Mouse (Mus musculus) midbrain, embryonic 10.5 days (tissue): Measurements from ENCODE around the gene Nupr1. TPM values are rescaled to one million over a fixed set of nuclear protein-coding genes. Genes with fewer than 3 reads are reported as not detected.

Source experiments
- DNase-seq: peaks from one replicate; pipeline ENCODE4 v3.0.0-alpha.2; 2017; ENCODE audit warnings: low spot score
- H3K27ac ChIP-seq: fragments of 300-500 bp; sonication (generic); replicated peaks from 2 replicates; pipeline ENCODE4 v1.5.1; 2016; ENCODE audit warnings: mild to moderate bottlenecking
- H3K27me3 ChIP-seq: fragments of 300-500 bp; sonication (generic); 2 replicates; pipeline ENCODE4 v1.6.1; 2016; ENCODE audit warnings: low read depth, mild to moderate bottlenecking; ENCODE audit not compliant: poor library complexity, severe bottlenecking
- H3K36me3 ChIP-seq: fragments of 300-500 bp; sonication (generic); 2 replicates; pipeline ENCODE4 v1.6.1; 2016; ENCODE audit warnings: mild to moderate bottlenecking, moderate library complexity
- H3K4me1 ChIP-seq: fragments of 300-500 bp; sonication (generic); 2 replicates; pipeline ENCODE4 v1.6.1; 2016
- H3K4me3 ChIP-seq: fragments of 300-500 bp; sonication (generic); 2 replicates; pipeline ENCODE4 v1.5.1; 2016; ENCODE audit warnings: mild to moderate bottlenecking, moderate library complexity
- H3K9me3 ChIP-seq: fragments of 300-500 bp; sonication (generic); replicated peaks from 2 replicates; pipeline ENCODE4 v1.6.1; 2016; ENCODE audit warnings: mild to moderate bottlenecking
- WGBS: fragments of 180-500 bp; shearing (Covaris S2); methylation state at CpG from one replicate; pipeline ENCODE4 v1.1.7; 2016; 5-methylcytosine and 5-hydroxymethylcytosine counted together
- microRNA-seq: library from miRNA; unstranded; fragments of <30 nt; microRNA quantifications from one replicate; pipeline ENCODE4, GENCODE M21; 2017
- polyA plus RNA-seq: library from polyadenylated mRNA; unstranded; fragments of >200 nt; fragmentation: Nextera tagmentation; extraction: Ambion mirVana; gene quantifications from 2 replicates; pipeline ENCODE4 v1.2.1, GENCODE M21; 2016

Nupr1 gene
- polyA plus RNA-seq, 1 experiment from 2014 or later = 1.6 TPM

DNA sequence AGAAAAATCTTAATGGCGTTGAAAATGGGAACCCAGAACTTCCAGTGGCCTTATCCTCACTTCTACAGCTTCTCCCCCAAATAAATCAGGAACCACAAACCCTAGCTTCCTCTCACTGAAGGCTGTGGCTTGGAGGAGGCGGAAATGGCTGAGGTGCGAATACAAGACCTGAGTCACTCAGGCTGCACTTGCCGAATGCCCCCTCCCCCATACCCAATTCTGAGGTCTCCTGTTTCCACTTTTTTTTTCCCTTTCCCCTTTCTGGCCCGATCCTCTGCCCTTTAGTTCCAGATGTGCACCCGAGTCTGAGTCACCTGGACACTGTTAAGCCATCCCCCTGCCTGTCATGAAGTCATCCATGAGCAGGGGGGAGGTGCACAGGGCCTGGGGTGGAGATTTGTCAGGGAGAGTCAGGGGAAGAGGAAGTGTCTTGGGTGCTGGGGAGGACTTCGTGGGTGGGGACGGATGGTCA lies 46.1 kb downstream of the Nupr1 start, which contains the start of gene Apobr:
Gene Apobr, plus strand, starts transcription at position 437 of the 472 bp plus-strand sequence.
- no peaks in the 10 kb centered on the region for H3K9me3 ChIP-seq
- DNase-seq = no peak
- H3K4me1 ChIP-seq = peaks cover 30% of the 10 kb centered on the region
- peaks cover 51% of the 10 kb centered on the region for H3K27me3 ChIP-seq
- H3K4me3 ChIP-seq = peak within 1 kb of the TSS; percentile 73
- WGBS = 83% methylated on average over 8 of the region's 8 CpGs
- H3K36me3 ChIP-seq = 0 out of 2 replicates have a peak, but pooled peaks cover 4% of the 10 kb centered on the region
- H3K27ac ChIP-seq = peak within 1 kb of the TSS; percentile 93

DNA sequence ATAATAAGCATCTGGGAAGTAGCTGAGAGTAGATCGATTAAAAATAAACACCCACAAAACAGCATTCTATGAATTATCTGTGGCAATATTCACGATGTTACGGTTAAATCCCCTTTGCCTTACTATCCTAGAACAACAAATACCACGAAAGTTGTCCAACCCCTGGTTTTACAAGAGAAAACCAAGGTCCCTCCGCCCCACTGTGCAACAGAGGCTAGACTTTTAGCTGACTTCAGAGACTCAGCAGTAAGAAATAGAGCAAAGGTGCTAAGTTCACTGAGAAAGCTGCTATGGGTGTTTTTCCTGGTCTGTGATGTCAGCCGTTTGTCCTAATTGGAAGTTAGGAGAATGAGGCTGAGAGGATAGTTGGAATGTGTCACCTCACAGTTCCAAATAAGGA lies 46.9 kb downstream of the Nupr1 start:
- WGBS = 60% methylated on average over 6 of the region's 6 CpGs
- peak overlapping the region; percentile 93 for H3K27ac ChIP-seq
- H3K9me3 ChIP-seq = no peaks in the 10 kb centered on the region
- H3K4me1 ChIP-seq = peaks cover 30% of the 10 kb centered on the region
- H3K27me3 ChIP-seq = peaks cover 47% of the 10 kb centered on the region
- no peak for DNase-seq
- peaks cover 10% of the 10 kb centered on the region; the same call in 1 of the 2 replicates for H3K36me3 ChIP-seq
- H3K4me3 ChIP-seq = peak overlapping the region; percentile 73

DNA sequence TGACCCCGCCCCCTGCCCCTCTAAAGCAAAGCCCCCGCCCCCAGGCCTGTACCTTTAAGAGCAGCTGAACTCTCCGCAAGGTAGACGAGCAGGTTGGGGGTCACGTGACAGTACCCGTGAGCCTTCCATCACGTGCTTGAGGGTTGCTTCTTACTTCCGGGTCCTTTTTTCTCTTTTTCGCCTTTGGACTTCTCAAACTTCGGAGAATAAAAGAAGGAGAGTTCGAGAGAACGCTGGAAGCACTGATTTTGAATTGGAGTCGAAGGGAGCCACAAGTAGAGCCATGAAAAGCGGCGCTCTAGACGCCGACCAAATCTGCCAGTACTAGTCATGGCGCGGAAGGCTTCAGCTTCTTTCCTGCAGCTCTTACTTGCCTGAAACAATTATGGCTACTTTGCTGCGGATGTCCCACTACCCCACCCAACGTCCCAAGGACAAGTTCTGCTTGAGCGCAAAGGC lies 47.4 kb downstream of the Nupr1 start:
- Histone ChIP-seq H3K4me1 (peaks cover 29% of the 10 kb centered on the region), H3K27me3 (peaks cover 42% of the 10 kb centered on the region), H3K27ac (peak overlapping the region; percentile 93), H3K36me3 (peaks cover 14% of the 10 kb centered on the region; the same call in 1 of the 2 replicates), H3K9me3 (no peaks in the 10 kb centered on the region), H3K4me3 (peak overlapping the region; percentile 73)
- under 1% methylated on average over 22 of the region's 22 CpGs for WGBS
- peak; percentile 88 for DNase-seq

DNA sequence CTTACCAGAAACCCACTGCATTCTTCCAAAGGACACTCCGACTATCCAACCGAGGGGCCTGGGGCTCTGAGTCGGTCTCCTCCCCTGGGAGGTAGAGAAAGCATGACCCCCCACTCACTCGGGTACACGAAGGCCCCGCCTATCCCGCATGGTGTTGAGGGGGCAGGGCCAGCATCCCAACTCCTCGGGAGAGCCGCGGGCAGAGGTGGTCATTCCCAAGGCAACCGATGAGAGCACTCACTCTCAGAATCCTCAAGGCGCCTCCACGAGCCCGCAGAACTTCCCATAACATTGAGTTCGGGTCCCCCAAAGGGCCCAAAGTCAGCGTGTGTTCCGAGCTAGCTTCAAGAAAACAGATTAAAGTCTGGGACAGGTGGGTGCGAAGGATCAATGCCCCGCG lies 47.9 kb downstream of the Nupr1 start:
- Histone ChIP-seq H3K36me3 (peaks cover 17% of the 10 kb centered on the region), H3K4me3 (peak overlapping the region; percentile 73), H3K4me1 (peaks cover 24% of the 10 kb centered on the region), H3K9me3 (no peaks in the 10 kb centered on the region), H3K27ac (peak overlapping the region; percentile 93), H3K27me3 (peaks cover 37% of the 10 kb centered on the region)
- WGBS = 2% methylated on average over 20 of the region's 20 CpGs
- peak; percentile 54 for DNase-seq

- peaks cover 17% of the 10 kb centered on the region for H3K4me1 ChIP-seq
Observed at GRCm38 (mm10) chr7:126581661-126582060, 49.0 kb downstream of the Nupr1 start.

DNA sequence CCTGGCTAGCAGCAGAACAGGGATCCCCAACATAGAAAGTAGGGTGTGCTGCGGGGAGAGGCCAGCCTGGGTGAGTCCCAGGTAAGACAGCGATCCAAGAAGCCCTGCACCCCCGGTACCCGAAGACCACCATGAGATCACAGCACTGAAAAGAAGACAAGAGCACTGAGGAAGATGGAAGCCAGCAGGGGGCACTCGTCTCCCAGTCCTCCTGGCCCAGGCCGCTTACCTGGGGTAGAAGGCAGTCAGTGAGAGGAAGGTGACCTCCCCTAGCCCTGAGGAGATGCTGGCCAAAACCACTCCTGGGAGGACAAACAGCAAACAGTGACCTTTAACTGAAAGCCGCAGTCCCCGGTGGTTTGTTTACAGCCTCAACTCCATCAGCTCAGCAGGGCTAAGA lies 51.5 kb downstream of the Nupr1 start:
- H3K9me3 ChIP-seq = no peaks in the 10 kb centered on the region
- 64% methylated on average over 8 of the region's 8 CpGs for WGBS
- no peak overlapping the region for H3K4me3 ChIP-seq
- no peak overlapping the region for H3K27ac ChIP-seq
- DNase-seq = peak; percentile 38
- H3K27me3 ChIP-seq = peaks cover 1% of the 10 kb centered on the region; the same call in 1 of the 2 replicates
- H3K36me3 ChIP-seq = peaks cover 44% of the 10 kb centered on the region
- peaks cover 17% of the 10 kb centered on the region for H3K4me1 ChIP-seq

More at GRCm38 (mm10) chr7:126581661-126582060, 49.0 kb downstream of the Nupr1 start:
- Histone ChIP-seq H3K27me3 (peaks cover 26% of the 10 kb centered on the region), H3K9me3 (no peaks in the 10 kb centered on the region), H3K4me3 (no peak overlapping the region), H3K36me3 (peaks cover 26% of the 10 kb centered on the region), H3K27ac (no peak overlapping the region)
- DNase-seq = no peak
- WGBS = 92% methylated on average over 6 of the region's 6 CpGs

GRCm38 (mm10) chr7:126576946-126577345 lies 53.7 kb downstream of the Nupr1 start:
- peaks cover 55% of the 10 kb centered on the region for H3K36me3 ChIP-seq
- WGBS = 47% methylated on average over 8 of the region's 8 CpGs

More at GRCm38 (mm10) chr7:126576946-126577345, 53.7 kb downstream of the Nupr1 start:
- Histone ChIP-seq H3K27ac (no peak overlapping the region), H3K9me3 (no peaks in the 10 kb centered on the region), H3K4me3 (no peak overlapping the region), H3K4me1 (peaks cover 2% of the 10 kb centered on the region; the same call in 1 of the 2 replicates), H3K27me3 (no peaks in the 10 kb centered on the region)
- peak; percentile 49 for DNase-seq

Small RNAs within 50 kb of the gene (microRNA-seq; reads per million reads assigned to microRNA genes)
- gene Mir7059 = 2.4 reads per million

Other genes starting within 250 kb of the Nupr1 start
- 2.6 and 2.8 TPM in 2 replicates for gene Nfatc2ip, start 234.1 kb downstream of the Nupr1 start, polyA plus RNA-seq
- gene Cd19, start 216.0 kb downstream of the Nupr1 start, polyA plus RNA-seq = 0.07 and 0.16 TPM in 2 replicates
- 26.6 and 27.0 TPM in 2 replicates for gene Rabep2, start 202.1 kb downstream of the Nupr1 start, polyA plus RNA-seq
- 0.16 and 0.28 TPM in 2 replicates for gene Atp2a1, start 167.8 kb downstream of the Nupr1 start, polyA plus RNA-seq
- 54.1 and 58.7 TPM in 2 replicates for gene Sh2b1, start 155.4 kb downstream of the Nupr1 start, polyA plus RNA-seq
- 161 and 178 TPM in 2 replicates for gene Tufm, start 143.5 kb downstream of the Nupr1 start, polyA plus RNA-seq
- gene Atxn2l, start 127.4 kb downstream of the Nupr1 start, polyA plus RNA-seq = 44.8 and 50.2 TPM in 2 replicates
- gene Eif3c, start 64.5 kb downstream of the Nupr1 start, polyA plus RNA-seq = 206 and 215 TPM in 2 replicates
- 0.41 and 0.58 TPM in 2 replicates for gene Apobr, start 45.9 kb downstream of the Nupr1 start, polyA plus RNA-seq
- 23.8 and 32.3 TPM in 2 replicates for gene Cln3, start 45.0 kb downstream of the Nupr1 start, polyA plus RNA-seq
- gene Il27, start 35.9 kb downstream of the Nupr1 start, polyA plus RNA-seq = not detected in 2 replicates
- gene Sgf29, start 18.4 kb upstream of the Nupr1 start, polyA plus RNA-seq = 61.9 and 63.5 TPM in 2 replicates
- 0.29 TPM in 1 of 2 replicates, not detected in the other for gene Sult1a1, start 45.6 kb upstream of the Nupr1 start, polyA plus RNA-seq
- gene Bola2, start 64.5 kb upstream of the Nupr1 start, polyA plus RNA-seq = 186 and 216 TPM in 2 replicates
- 14.1 and 15.5 TPM in 2 replicates for gene Slx1b, start 64.9 kb upstream of the Nupr1 start, polyA plus RNA-seq
- gene Coro1a, start 76.9 kb upstream of the Nupr1 start, polyA plus RNA-seq = 42.7 and 50.1 TPM in 2 replicates
- 53.8 and 54.9 TPM in 2 replicates for gene Mapk3, start 128.7 kb upstream of the Nupr1 start, polyA plus RNA-seq
- gene Gdpd3, start 135.5 kb upstream of the Nupr1 start, polyA plus RNA-seq = 0.68 and 1.1 TPM in 2 replicates
- 41.0 and 60.5 TPM in 2 replicates for gene Ypel3, start 146.1 kb upstream of the Nupr1 start, polyA plus RNA-seq
- gene Tbx6, start 150.6 kb upstream of the Nupr1 start, polyA plus RNA-seq = 0.42 and 0.64 TPM in 2 replicates
- 376 and 407 TPM in 2 replicates for gene Ppp4c, start 161.6 kb upstream of the Nupr1 start, polyA plus RNA-seq
- 4.1 and 7.7 TPM in 2 replicates for gene Fam57b, start 166.8 kb upstream of the Nupr1 start, polyA plus RNA-seq
- gene 4930451I11Rik, start 200.8 kb upstream of the Nupr1 start, polyA plus RNA-seq = not detected in 2 replicates
- gene Doc2a, start 216.6 kb upstream of the Nupr1 start, polyA plus RNA-seq = 6.6 and 8.4 TPM in 2 replicates
- gene Hirip3, start 231.1 kb upstream of the Nupr1 start, polyA plus RNA-seq = 50.1 and 50.7 TPM in 2 replicates
- gene Ino80e, start 231.5 kb upstream of the Nupr1 start, polyA plus RNA-seq = 105 and 107 TPM in 2 replicates